Mouse (Mus musculus): ENCODE measurements at regions not wholly inside any gene's neighbourhood (a gene's known extent, or its start where the extent isn't known, plus 50 kb on each side); places are given as distances from the start of the nearest gene placed in this dataset.

- 77% methylated on average over 2 of the region's 2 CpGs for WGBS
- Histone ChIP-seq H3K36me3 (no peaks in the 10 kb centered on the region), H3K4me3 (replicated peaks) (no peak overlapping the region), H3K9ac (no peak overlapping the region), H3K9me3 (replicated peaks) (no peaks in the 10 kb centered on the region), H3K4me2 (no peak overlapping the region), H3K27me3 (no peaks in the 10 kb centered on the region), H3K27ac (no peak overlapping the region), H3K4me1 (no peaks in the 10 kb centered on the region)
- no peak for ATAC-seq (replicated peaks; ENCODE audit: low FRiP score)
Observed at GRCm38 (mm10) chr4:84805431-84805830, 78.7 kb upstream of the Cntln start.

- H3K27ac ChIP-seq: no peak overlapping the region
- no peak overlapping the region for H3K9ac ChIP-seq
- H3K36me3 ChIP-seq: no peaks in the 10 kb centered on the region
- H3K4me2 ChIP-seq: no peak overlapping the region
- no peak overlapping the region for H3K4me3 ChIP-seq (replicated peaks)
- H3K9me3 ChIP-seq (replicated peaks): no peaks in the 10 kb centered on the region
- 72% methylated on average over 10 of the region's 10 CpGs for WGBS
- H3K27me3 ChIP-seq: no peaks in the 10 kb centered on the region
- no peaks in the 10 kb centered on the region for H3K4me1 ChIP-seq
- no peak for ATAC-seq (replicated peaks; ENCODE audit: low FRiP score)
Observed at GRCm38 (mm10) chr4:84793156-84793919, 90.8 kb upstream of the Cntln start.

GRCm38 (mm10) chr4:84786583-84786982, 97.5 kb upstream of the Cntln start:
- Histone ChIP-seq H3K9ac (no peak overlapping the region), H3K27me3 (no peaks in the 10 kb centered on the region), H3K36me3 (no peaks in the 10 kb centered on the region), H3K27ac (no peak overlapping the region), H3K9me3 (replicated peaks) (no peaks in the 10 kb centered on the region), H3K4me2 (no peak overlapping the region), H3K4me3 (replicated peaks) (no peak overlapping the region), H3K4me1 (no peaks in the 10 kb centered on the region)
- no peak for ATAC-seq (replicated peaks; ENCODE audit: low FRiP score)
- 61% methylated on average over 6 of the region's 6 CpGs for WGBS

- H3K27ac ChIP-seq: peak overlapping the region; percentile 61
- H3K4me2 ChIP-seq: peak overlapping the region; percentile 50
- no peaks in the 10 kb centered on the region for H3K4me1 ChIP-seq
- no peaks in the 10 kb centered on the region for H3K9me3 ChIP-seq (replicated peaks)
- ATAC-seq (replicated peaks; ENCODE audit: low FRiP score): peak; percentile 82
- H3K9ac ChIP-seq: no peak overlapping the region
- WGBS: 18% methylated on average over 11 of the region's 11 CpGs
- H3K4me3 ChIP-seq (replicated peaks): 0 out of 2 replicates have a peak overlapping the region, but pooled peaks have one; percentile 18
- H3K36me3 ChIP-seq: no peaks in the 10 kb centered on the region
- H3K27me3 ChIP-seq: no peaks in the 10 kb centered on the region
Observed at GRCm38 (mm10) chr4:84768161-84768560, 93.1 kb upstream of the Bnc2 start.

GRCm38 (mm10) chr4:84766708-84767425, 91.8 kb upstream of the Bnc2 start:
- no peak overlapping the region for H3K4me2 ChIP-seq
- 70% methylated on average over 11 of the region's 11 CpGs for WGBS
- H3K9ac ChIP-seq: no peak overlapping the region
- H3K9me3 ChIP-seq (replicated peaks): no peaks in the 10 kb centered on the region
- H3K27ac ChIP-seq: no peak overlapping the region
- H3K4me3 ChIP-seq (replicated peaks): no peak overlapping the region
- H3K36me3 ChIP-seq: no peaks in the 10 kb centered on the region
- no peaks in the 10 kb centered on the region for H3K27me3 ChIP-seq
- ATAC-seq (replicated peaks; ENCODE audit: low FRiP score): no peak
- no peaks in the 10 kb centered on the region for H3K4me1 ChIP-seq

- H3K4me2 ChIP-seq: no peak overlapping the region
- H3K27me3 ChIP-seq: no peaks in the 10 kb centered on the region
- ATAC-seq (replicated peaks; ENCODE audit: low FRiP score): no peak
- no peaks in the 10 kb centered on the region for H3K4me1 ChIP-seq
- 90% methylated on average over 5 of the region's 5 CpGs for WGBS
- no peaks in the 10 kb centered on the region for H3K9me3 ChIP-seq (replicated peaks)
- H3K4me3 ChIP-seq (replicated peaks): no peak overlapping the region
- H3K36me3 ChIP-seq: no peaks in the 10 kb centered on the region
- H3K9ac ChIP-seq: no peak overlapping the region
- no peak overlapping the region for H3K27ac ChIP-seq
Observed at GRCm38 (mm10) chr4:84757172-84757571, 82.1 kb upstream of the Bnc2 start.

- no peak for ATAC-seq (replicated peaks; ENCODE audit: low FRiP score)
- H3K4me1 ChIP-seq: no peaks in the 10 kb centered on the region
- H3K4me3 ChIP-seq (replicated peaks): no peak overlapping the region
- 55% methylated on average over 8 of the region's 8 CpGs for WGBS
- no peaks in the 10 kb centered on the region for H3K9me3 ChIP-seq (replicated peaks)
- no peaks in the 10 kb centered on the region for H3K27me3 ChIP-seq
- no peak overlapping the region for H3K9ac ChIP-seq
- no peaks in the 10 kb centered on the region for H3K36me3 ChIP-seq
- H3K4me2 ChIP-seq: no peak overlapping the region
- no peak overlapping the region for H3K27ac ChIP-seq
Observed at GRCm38 (mm10) chr4:84752613-84753185, 77.6 kb upstream of the Bnc2 start.

- ATAC-seq (replicated peaks; ENCODE audit: low FRiP score): no peak
- Histone ChIP-seq H3K9me3 (replicated peaks) (no peaks in the 10 kb centered on the region), H3K4me1 (peaks cover 3% of the 10 kb centered on the region; the same call in 1 of the 2 replicates), H3K36me3 (no peaks in the 10 kb centered on the region), H3K27me3 (no peaks in the 10 kb centered on the region), H3K9ac (no peak overlapping the region), H3K4me2 (no peak overlapping the region), H3K4me3 (replicated peaks) (no peak overlapping the region), H3K27ac (no peak overlapping the region)
- 45% methylated on average over 2 of the region's 2 CpGs for WGBS
Observed at GRCm38 (mm10) chr4:84741301-84741700, 66.2 kb upstream of the Bnc2 start.

GRCm38 (mm10) chr4:84740816-84741215, 65.7 kb upstream of the Bnc2 start:
- Histone ChIP-seq H3K4me1 (peaks cover 3% of the 10 kb centered on the region; the same call in 1 of the 2 replicates), H3K36me3 (no peaks in the 10 kb centered on the region), H3K27ac (no peak overlapping the region), H3K27me3 (no peaks in the 10 kb centered on the region), H3K4me2 (no peak overlapping the region), H3K9me3 (replicated peaks) (no peaks in the 10 kb centered on the region), H3K4me3 (replicated peaks) (no peak overlapping the region), H3K9ac (no peak overlapping the region)
- no peak for ATAC-seq (replicated peaks; ENCODE audit: low FRiP score)
- 57% methylated on average over 3 of the region's 3 CpGs for WGBS
